Mouse (Mus musculus) cerebellum, postnatal 4 days (tissue): Measurements from ENCODE around the gene Tmem63c.
A peak's percentile ranks its signal among the peaks of the same experiment; 100 is the strongest.

ENCODE experiments used
- DNase-seq, 2 experiments: peaks; one replicate each; pipeline ENCODE4 v3.0.0; 2022; ENCODE audit warnings: low spot score in 2 of 2, mixed read lengths in 1 of 2

The Tmem63c gene

DNA sequence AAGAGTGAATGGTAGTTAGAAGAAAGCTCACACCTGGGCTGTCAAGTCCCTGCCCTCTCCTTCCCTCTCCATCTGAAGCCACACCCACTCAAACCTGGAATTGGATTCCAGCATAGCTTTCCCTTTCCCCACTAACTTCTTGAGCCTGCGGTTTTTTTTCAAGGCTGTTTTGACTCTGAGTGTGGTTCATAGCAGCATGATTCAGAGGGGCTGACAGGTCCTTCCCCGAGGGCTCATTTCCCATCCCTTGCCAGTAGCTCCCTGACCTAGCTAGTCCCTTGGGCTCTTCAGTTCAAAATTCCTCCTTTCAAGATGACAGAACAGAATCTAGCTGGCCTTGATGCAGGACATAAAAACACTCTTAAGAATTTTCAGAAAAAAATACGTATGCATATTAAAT lies 26.4 kb downstream of the Tmem63c start:
- DNase-seq = no peak

DNA sequence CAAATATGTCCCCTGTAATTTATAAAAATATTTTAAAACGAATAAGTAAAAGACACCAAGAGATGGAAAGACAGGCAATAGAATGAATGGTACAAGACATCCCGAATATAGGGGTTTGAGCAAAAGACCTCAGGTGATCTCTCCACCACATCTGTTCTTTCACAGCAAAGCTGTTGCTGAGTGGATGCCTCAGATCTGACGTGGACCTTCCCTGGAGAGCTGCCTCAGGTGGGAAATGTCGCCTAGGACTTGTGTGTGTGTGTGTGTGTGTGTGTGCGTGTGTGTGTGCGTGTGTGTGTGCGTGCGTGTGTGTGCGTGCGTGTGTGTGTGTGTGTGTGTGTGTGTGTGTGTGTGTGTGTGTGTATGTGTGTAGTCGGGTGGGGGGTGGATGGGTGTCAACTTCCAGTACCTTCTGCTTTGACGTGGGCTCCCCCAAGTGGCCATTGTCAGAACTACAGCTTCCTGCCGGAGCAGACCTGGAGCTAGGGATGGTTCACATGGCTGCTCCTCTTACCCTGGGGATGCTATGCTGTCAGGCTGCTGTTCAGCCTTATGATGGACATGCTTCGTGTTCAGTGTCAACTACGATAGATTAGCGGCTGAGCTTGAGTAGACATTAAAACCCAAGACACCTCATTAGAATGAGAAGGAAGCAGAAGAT lies 31.7 kb downstream of the Tmem63c start:
- peak; percentile 92 to 96 for DNase-seq

DNA sequence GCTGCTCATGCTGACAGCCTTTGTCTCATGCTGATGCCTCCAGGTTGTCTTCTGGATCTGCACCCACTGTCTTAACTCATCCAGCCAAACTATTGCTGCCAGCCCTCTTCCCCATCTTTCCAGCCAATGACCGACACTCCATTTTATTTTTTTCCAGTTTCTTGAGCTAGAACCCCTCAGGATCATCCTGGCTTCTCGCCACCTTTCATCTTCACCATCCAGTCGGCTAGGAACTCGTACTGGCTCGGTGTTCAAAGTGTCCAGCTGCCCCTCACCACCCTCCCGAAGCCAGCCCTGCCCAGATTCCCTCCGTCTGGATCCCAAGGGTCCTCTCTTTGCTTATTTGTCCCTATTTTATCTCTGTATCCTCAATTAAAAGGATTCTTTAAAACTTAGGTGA lies 33.7 kb downstream of the Tmem63c start:
- DNase-seq = no peak

DNA sequence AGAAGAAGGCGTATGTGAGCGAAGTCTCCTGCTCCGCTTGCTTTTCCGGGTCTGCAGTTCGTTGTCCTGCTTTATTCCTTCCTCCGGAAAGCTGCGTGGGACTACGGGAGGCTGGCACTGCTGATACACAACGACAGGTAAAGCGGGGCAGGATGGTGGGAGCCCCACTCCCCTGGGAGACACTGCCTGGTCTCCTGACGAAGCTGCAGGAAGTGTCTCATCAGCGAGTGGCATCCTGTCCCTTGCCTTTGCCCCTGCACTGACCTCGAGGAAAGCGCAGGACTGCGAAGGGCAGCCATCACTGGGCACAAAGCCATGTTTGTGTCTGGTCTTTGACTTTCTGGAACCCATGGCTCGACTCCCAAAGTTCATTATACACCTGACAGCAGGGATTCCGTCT lies 35.9 kb downstream of the Tmem63c start:
- DNase-seq = no peak

DNA sequence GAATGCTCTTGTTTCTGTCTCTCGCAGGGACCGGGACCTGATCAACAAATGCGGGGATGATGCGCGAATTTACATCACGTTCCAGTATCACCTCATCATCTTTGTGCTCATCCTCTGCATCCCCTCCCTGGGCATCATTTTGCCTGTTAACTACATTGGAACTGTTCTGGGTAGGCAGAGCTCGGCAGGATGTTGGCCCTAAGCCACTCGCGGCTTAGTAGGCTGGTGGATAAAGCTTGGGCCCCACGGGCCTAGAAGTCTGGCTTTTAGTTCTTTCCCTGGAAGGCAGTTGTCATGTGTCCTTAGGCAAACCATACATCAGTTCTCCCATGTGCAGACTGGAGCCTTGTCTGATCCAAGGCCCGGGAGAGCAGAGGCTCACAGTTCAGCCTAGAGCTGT lies 44.3 kb downstream of the Tmem63c start:
- DNase-seq = peak in 1 of 2 experiments; percentile 33

DNA sequence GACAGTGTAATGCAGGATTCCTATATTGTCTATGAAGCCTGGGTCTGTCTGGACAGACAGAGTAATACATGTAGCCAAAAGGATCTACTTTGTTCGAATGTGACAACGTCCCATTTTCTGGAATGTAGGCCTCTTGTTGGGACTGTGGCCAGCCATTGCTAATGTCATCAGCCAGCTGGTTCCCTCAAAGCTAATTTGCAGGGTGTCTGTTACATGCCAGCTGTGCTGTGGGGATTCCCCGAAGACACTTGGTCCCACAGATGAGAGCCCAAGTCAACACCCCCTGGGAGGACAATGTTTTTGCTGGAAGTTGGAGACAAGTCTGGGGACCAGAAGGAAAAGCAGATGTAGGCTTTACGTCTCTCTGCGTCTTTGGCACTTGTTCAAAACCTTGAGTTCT lies 45.3 kb downstream of the Tmem63c start:
- DNase-seq = no peak

DNA sequence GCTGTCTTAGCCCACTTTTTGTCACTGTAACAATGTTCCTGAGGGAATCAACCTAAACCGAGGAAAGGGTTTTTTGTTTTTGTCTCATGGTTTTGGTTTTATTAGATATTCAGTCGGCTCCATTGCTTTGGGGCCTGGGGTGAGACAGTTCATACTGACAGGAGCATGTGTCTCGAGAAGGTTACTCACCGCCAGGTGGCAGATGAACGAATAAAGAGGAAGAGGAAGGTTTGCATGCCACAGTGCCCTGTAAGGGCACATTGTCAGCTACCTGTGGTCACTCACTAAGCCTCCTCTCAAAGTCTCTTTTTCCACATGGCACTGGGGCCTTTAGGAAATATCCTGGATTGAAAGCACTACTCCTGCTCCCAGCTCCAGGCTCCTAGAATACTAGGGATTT lies 49.4 kb downstream of the Tmem63c start:
- no peak for DNase-seq

DNA sequence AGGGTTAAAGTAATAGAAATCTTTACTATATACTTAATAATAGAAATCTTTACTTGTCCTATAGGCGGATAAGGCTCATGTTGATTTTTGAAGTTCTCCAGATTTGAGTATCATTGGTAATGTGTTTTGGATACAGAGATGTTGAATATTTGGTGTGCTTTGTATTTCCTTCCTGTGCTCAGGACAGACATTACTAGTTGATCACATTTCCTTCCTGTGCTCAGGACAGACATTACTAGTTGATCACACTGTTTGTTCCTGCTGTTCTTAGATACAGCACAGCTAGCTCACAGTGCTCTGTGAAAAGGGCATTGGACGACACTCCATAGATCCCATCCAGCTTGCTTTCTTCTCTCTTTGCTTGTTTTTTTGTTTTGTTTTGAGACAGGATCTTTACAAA lies 55.5 kb downstream of the Tmem63c start:
- no peak for DNase-seq

DNA sequence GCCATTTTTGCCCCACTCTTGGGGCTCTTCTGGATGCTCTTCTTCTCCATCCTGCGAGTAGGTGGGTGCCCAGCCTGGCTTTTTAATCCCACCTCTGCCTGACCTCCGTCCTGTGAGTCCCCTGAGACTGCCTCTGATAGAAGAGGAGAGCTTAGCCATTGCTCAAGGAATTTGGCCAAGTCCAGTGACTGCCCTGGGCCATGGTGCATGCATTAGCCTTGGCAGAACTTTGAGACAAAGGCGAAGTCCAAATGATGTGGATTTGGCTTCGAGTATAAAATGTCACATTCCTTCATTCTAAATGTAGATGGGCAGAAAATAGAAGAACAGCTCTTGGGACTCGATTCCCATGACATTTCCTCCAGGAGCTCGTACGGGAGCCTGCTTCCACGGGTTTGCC lies 61.7 kb downstream of the Tmem63c start:
- no peak for DNase-seq

DNA sequence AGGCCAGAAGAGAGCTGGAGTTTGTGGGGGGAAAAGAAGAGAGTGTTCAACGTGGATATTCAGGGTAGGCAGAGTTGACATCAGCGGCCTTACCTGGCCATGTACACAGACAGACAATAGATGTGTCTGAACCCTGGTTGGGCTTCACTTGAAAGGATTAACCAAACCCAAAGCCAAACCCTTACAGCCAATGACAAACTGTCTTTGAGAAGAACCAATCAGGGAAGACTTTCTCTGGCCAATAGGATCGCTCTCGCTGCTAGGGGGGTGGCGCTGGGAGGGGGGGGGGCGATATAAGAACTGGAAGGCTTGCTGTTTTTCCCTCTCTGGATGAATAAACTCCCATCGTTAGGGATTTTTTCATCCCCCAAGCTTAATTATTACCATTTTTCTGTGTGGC lies 66.1 kb downstream of the Tmem63c start:
- no peak for DNase-seq

DNA sequence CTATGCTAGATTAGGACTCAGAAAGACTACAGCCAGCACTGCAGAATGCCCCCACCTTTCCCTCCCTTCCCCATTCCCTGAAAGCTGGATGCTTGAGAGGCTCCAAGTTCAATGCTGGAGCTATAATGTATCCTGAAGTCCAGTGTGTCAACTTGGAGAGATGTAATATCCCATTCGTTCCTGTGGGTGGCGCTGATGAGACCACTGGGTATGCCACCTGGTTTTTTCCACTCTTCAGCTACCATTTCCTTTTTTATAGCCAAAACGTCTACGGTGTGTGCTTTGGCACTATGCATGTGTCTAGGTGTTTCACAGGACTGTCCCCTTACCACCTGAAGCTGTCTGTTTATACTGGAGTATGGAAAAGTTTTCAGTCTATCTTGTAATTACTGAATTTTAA lies 67.2 kb downstream of the Tmem63c start:
- DNase-seq = no peak

DNA sequence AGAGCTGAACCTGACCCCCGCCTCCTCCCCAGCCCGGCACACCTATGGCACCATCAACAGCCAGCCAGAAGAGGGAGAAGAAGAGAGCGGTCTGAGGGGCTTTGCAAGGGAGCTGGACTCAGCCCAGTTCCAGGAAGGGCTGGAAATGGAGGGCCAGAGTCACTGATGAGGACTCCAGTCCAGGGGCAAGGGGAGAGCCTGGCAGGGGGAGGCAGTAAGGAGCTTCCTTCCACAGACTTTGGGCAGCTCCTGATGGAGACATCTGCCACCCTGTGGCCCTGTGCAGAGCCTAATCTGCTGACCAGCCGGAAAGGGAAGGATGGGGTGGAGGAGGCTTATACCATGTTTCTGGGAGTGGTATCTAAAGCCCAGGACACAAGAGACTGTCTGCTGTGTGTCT lies 68.1 kb downstream of the Tmem63c start:
- no peak for DNase-seq

DNA sequence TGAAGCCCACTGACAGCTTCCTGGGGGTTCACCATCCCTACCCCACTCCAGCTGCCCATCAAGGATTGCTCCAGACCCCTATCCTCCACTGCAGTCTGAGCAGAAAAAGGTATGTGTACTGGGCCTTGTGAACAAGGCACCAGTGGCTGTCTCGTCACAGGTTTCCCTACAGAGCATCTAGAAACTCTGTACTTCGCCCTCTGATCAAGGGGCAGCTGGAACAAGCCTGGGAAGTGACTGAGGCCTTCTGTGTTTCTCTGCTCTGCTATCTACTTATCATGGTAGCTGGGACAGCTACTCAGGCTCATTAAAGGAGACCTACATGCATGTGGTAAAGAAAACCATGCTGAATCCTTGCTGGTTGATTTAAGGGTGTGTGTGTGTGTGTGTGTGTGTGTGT lies 68.6 kb downstream of the Tmem63c start:
- no peak for DNase-seq

DNA sequence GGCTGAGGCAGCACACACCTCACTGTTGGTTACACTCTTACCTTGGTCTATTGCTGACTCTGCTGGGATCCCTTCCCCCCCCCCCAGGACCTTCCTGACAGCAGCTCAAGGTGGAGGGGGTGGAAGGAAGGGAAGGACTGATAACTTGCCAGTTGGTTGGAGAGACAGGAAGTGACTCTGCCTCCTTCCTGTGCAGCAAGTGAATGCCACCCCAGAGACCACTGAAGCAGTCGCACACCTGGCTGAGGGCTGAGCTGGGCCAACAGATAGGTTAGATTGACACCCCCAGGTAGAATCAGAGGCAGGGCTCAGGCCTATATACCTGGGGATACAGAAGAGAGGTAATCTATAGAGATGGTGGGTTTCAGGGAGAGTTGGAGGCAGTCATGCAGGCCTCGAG lies 70.8 kb downstream of the Tmem63c start:
- no peak for DNase-seq

DNA sequence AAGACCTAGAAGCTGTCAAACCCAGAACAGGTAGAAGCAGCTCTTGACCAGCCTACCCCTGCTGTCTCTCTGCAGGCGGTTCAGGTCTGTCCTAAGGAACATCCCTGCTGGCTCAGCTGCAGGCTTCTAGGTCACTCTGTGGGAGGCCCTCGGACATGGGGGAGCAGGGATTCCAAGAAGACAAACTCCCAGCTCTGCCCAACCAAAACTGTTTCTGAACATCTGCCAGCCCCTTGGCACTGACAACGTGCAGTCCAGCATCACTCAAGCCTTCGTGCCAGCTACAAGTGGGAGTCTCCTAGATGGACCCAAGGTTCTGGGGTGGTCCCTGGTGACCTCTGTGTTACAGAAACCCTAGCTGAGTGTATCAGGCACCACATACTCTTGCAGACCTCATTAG lies 72.1 kb downstream of the Tmem63c start:
- DNase-seq = no peak

DNA sequence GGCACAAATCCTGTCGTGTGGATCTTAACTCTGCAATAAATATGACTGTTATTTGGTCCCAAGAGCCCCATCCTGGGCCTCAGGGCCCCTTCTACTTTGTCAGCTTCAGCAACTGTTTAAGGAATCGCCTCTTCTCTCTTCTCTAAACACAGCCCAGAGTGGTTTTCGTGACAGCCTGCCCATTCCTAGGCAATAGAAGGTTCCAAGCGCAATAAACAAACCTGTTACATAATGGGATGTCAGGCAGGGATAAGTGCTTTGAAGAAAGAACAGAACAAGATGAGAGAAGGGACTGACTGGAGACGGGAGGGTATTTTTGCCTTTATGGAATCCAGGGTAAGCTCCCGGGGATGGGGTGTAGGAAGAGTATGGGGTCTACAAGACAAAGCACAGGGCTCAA lies 72.5 kb downstream of the Tmem63c start:
- DNase-seq = no peak

DNA sequence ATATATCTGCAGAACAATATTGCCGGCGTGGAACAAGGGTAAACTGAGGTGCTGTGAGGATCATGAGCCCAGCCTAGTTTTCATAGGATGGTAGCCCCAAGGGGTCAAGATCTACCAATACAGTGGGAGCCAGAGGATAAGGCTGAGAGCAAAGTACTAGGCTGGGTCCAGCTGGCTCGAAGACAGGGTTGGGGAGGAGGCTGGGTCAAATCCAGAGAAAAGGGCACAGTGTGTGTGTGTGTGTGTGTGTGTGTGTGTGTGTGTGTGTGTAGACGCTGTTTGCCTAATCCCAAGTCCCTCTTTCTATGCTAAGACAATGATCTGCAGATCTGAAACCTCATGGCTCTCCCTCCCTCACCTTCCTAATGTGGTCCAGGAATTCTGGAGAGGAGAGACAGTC lies 79.2 kb downstream of the Tmem63c start:
- DNase-seq = no peak

DNA sequence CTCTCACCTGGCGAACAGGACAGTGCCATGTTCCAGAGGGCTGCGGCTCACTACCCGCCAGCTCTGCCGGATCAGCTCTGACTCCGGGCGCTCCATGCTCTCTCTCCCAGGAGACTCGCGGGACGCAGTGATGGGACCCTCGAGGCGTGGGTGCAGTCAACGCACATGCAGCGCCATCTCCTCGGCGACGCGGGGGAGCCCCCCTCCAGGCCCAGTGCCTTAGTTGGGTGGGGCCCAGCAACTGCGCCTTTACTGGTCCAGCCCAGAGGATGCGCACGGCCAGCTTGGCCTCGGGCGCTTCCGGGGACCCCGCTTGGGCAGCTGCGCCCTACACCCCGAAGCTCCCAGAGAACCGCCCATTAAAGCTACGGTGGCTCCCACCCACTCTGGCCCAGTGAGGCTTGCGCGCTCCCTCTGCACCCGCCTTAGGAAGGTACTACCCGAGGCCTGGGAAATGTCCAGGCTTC lies 81.1 kb downstream of the Tmem63c start, which contains the start of gene Ngb:
Ngb (minus strand) TSS at position 375 of the 467 bp plus-strand sequence.
- DNase-seq = no peak

DNA sequence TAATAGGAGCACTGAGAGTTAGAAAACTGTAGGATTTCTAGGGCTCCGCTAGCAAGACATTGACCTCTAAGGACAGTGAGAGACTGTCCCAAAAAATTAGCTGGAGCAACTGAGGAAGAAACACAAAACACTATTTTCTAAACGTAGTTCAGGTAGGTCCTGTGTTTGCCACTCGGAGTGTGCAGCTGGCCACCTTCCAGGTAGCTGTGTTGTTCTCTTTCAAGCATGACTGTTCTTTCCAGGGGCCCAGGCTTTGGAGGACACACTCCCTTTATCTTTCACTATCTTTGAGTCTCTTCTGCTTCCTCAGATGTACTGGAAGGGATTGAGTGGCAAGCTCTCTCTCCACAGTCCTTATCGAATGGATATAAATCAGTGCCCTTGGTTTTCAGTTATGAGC lies 82.3 kb downstream of the Tmem63c start:
- no peak for DNase-seq

DNA sequence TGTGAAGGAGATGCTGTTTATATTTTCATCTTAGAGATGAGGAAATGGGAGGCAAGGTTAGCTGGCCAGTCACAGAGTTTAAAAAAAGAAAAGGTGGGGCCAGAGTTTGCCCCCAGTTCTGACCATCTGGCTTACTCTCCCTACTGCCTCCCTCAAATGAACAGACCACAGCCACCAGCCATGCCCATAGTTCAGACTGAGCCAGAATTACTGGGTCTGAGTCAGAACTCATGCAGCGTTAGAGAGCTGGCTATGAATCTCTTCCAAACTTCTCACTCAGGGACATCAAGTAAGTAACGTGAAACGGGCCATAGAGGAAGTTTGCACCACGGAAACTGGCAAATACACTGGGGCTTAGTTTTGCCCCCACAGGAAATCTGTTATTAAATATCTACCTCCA lies 83.7 kb downstream of the Tmem63c start:
- DNase-seq = no peak

DNA sequence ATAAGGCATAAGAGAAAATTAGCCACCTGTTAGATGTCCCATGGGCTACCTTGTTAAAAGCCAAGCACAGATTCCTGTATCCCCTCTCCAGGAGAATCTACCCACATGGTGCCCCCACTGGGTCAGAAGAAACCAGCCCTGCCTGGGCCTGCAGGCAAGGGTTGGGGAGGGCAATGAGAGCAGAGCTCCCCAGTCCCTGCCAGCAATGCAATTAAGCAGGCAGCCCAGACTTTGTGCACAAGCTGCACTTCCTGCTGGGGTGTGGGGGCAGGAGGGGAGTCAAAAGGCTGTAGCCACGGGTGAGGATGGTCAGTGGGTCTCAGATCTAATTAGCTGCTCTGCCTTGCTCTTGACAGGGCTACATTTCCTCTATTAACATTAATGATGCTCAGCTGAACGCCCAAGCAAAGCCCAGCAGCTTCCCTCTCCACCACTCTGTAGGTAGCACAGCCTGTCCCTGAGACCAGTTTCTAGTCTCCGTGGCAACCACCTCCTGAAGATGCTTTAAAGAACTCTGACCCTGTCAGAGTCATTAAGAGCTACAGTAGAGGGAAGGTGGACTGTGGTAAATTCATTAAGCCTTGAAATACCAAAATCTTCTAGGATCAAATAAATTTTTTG lies 86.3 kb downstream of the Tmem63c start:
- DNase-seq = no peak

DNA sequence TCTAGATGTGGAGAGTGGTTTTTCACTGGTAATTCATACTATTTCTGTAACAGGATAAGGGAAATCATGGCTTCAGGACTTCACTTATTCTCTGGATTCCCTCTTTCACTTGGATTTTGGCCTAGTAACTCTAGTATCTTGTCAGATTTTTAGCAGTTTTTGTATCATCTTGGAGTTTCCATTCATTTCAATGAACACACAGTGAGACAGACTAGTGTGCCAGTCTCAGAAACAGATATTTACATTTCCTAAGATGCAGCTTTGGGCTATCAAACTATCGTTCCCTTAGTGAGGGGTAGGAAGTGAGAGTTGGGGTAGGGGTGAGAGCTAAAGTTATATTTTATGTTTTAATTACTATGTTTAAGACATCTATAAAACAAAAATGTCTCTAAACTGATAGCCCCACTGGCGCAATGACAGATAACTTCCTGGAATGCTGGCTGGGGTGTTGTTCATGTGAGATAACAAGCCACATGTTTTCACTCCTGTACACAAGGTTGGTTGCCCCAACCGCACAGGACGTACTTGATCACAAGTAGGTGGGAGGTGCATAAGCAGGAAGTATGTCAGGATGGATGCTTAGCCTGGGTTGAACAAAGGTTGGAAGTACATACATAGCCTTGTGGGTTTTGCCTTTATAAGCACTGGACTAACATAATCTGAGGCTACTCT lies 100.9 kb downstream of the Tmem63c start:
- DNase-seq = no peak

DNA sequence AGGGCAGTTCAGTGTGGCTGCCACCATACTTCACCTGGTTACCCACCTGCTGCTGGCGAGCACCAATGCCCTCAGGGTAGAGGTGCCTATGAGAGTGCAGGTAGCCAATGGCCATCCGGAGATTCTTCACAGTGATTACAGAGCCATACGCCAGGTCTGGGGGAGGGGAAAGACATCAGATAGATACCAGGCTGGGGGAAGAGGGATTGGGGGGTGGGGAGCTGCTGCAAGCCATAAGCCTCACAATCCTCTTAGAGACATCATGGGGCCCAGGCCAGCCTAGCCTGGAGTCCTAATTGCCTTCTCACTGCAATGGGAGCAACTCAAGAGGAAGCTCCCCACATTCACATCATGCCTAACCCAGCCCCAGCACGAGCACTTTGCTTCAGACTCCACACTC lies 106.1 kb downstream of the Tmem63c start:
- DNase-seq = no peak
